Mouse (Mus musculus): ENCODE measurements around the gene Srm. TPM values are rescaled to one million over a fixed set of nuclear protein-coding genes. Genes with fewer than 3 reads are reported as not detected.
A peak's percentile ranks its signal among the peaks of the same experiment; 100 is the strongest.

The Srm gene
- polyA plus RNA-seq (2016; fragmentation: Nextera tagmentation; extraction: Ambion mirVana), result 265 and 272 TPM in 2 replicates

DNA sequence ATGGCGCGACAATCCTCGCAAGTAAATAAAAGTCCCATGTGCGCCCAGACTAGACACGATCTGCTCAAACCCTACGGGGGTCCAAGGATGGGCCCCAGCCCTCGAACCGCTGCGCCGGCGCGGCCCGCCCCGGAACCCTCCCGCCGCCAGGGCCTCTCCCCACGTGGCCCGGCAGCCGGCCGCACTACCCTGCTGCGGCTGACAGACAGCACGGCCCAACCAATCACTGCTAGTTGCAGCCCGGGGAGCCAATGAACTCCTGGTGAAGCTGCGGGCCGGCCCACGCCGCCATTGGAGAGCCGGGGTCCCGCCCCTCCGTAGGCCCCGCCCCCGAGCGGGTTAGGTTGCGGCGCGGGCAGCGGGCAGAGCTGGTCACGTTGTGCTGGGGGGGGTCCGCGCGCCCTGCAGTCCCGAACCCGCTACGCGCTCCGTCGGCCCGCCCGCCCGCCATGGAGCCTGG lies at the start of gene Srm:
Gene Srm, plus strand, starts transcription at position 333 of the 460 bp plus-strand sequence.
- H3K4me3 ChIP-seq, result peak within 1 kb of the TSS; percentile 95
- H3K4me1 ChIP-seq, result peaks cover 52% of the 10 kb centered on the region
- no peaks in the 10 kb centered on the region for H3K9me3 ChIP-seq
- peak within 1 kb of the TSS; percentile 93 for H3K27ac ChIP-seq
- under 1% methylated on average over 42 of the region's 50 CpGs for WGBS
- H3K36me3 ChIP-seq (replicated peaks), result peaks cover 40% of the 10 kb centered on the region
- H3K27me3 ChIP-seq (ENCODE audit: poor library complexity, severe bottlenecking), result no peaks in the 10 kb centered on the region
- DNase-seq (ENCODE audit: extremely low spot score, low spot score), result peak; percentile 95

DNA sequence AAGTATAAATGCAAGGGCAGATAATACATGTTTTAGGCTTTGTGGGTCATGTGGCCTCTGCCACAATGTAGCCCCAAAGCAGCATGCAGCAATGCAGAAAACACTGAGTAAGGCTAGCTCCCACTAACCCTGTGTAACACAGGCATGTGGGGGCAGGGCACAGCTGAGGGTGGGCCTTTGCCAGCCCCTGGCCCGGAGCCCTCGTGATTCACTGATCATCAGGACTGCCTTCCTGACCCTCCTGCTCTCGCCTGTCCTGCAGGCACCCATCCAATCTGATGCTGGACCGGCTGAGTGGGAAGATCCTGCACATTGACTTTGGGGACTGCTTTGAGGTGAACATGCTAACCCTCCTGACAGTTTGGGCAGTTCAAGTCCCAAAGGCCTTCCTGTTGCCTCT lies 42.2 kb upstream of the Srm start:
- WGBS, result 97% methylated on average over 4 of the region's 4 CpGs

GRCm38 (mm10) chr4:148557766-148558165 lies 33.5 kb upstream of the Srm start:
- Histone ChIP-seq H3K27me3 (ENCODE audit: poor library complexity, severe bottlenecking) (no peaks in the 10 kb centered on the region), H3K9me3 (no peaks in the 10 kb centered on the region), H3K36me3 (replicated peaks) (peaks cover 77% of the 10 kb centered on the region), H3K27ac (peak overlapping the region; percentile 94), H3K4me1 (peaks cover 17% of the 10 kb centered on the region), H3K4me3 (peak overlapping the region; percentile 68)
- 36% methylated on average over 6 of the region's 6 CpGs for WGBS
- no peak for DNase-seq (ENCODE audit: extremely low spot score, low spot score)

More for the DNA sequence above, 42.2 kb upstream of the Srm start:
- H3K36me3 ChIP-seq (replicated peaks), result peaks cover 98% of the 10 kb centered on the region
- no peak for DNase-seq (ENCODE audit: extremely low spot score, low spot score)
- no peaks in the 10 kb centered on the region for H3K4me1 ChIP-seq
- no peaks in the 10 kb centered on the region for H3K27me3 ChIP-seq (ENCODE audit: poor library complexity, severe bottlenecking)
- no peak overlapping the region for H3K4me3 ChIP-seq
- H3K9me3 ChIP-seq, result no peaks in the 10 kb centered on the region
- no peak overlapping the region for H3K27ac ChIP-seq

DNA sequence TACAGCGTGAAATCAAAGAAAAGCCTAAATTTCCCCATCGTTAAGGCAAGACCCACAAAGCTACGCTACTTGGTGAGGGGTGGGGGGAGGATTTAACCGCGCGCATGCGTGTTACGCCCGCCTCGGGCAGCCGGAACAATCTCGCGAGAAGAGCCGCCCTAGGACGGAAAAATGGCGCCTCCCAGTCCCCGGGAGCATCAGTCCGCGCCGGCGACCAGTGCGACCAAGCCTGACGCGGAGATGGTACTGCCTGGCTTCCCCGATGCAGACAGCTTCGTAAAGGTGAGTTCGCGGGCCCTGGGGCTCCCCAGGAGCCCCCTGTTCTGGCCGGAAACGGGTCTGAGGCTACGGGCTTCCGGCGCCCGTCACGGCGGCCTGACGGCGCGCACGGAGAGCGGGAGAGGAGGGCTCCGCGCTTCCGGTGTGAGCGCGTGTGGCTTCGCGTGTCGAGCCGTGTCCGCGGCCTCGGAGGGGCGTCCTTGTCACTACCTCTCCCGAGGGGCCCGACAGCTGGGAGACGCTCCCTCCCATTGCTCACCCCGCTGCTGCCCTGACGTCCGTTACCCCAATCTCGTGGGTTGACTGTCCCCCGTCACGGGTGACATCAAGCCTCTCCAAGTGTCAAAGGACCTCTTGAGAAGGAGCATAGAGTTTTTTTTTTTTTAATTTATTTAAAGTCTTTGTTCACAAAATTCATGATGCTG lies 32.9 kb upstream of the Srm start, which contains the start of gene Exosc10:
Gene Exosc10, plus strand, starts transcription at position 133 of the 704 bp plus-strand sequence.
- under 1% methylated on average over 63 of the region's 63 CpGs for WGBS
- Histone ChIP-seq H3K4me3 (peak within 1 kb of the TSS; percentile 68), H3K9me3 (no peaks in the 10 kb centered on the region), H3K27me3 (ENCODE audit: poor library complexity, severe bottlenecking) (no peaks in the 10 kb centered on the region), H3K36me3 (replicated peaks) (peaks cover 77% of the 10 kb centered on the region), H3K27ac (peak within 1 kb of the TSS; percentile 94), H3K4me1 (peaks cover 17% of the 10 kb centered on the region)
- DNase-seq (ENCODE audit: extremely low spot score, low spot score), result peak; percentile 90

DNA sequence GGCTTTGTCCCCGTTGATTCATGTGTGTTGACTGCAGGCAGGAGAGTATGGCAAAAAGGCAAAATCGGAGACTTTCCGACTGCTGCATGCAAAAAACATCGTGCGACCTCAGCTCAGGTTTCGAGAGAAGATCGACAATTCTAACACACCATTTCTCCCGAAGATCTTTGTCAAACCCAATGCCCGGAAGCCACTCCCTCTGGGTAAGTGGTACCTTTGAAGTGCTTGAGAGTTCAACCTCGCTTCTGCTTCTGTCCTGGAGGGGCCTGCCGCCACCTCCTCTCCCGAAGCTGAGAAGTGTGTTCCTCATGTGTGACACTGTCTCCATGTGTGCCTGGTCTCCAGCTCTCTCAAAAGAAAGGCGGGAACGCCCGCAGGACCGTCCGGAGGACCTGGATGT lies 28.6 kb upstream of the Srm start:
- no peaks in the 10 kb centered on the region for H3K27me3 ChIP-seq (ENCODE audit: poor library complexity, severe bottlenecking)
- H3K27ac ChIP-seq, result no peak overlapping the region
- peaks cover 82% of the 10 kb centered on the region for H3K36me3 ChIP-seq (replicated peaks)
- WGBS, result 95% methylated on average over 17 of the region's 17 CpGs
- no peak overlapping the region for H3K4me3 ChIP-seq
- peaks cover 17% of the 10 kb centered on the region for H3K4me1 ChIP-seq
- no peaks in the 10 kb centered on the region for H3K9me3 ChIP-seq
- DNase-seq (ENCODE audit: extremely low spot score, low spot score), result no peak

DNA sequence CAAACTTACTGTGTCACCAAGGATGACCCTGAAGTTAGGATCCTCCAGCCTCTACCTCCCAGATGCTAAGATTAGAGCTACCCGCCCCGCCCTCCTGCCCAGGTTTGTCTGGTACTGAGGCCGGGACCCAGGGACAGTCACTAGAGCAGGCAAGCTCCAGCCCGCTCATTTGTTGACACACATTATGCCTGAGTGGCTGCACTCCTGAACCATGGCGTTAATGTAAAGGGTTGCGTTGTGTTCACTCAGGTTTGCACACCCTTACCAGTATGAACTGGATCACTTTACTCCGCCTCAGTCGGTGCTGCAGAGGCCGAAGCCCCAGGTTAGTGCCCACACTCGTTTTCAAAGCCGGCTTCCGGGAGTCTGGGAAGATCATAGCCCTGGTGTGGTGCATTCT lies 27.7 kb upstream of the Srm start:
- Histone ChIP-seq H3K4me1 (peaks cover 9% of the 10 kb centered on the region), H3K27ac (no peak overlapping the region), H3K27me3 (ENCODE audit: poor library complexity, severe bottlenecking) (no peaks in the 10 kb centered on the region), H3K4me3 (no peak overlapping the region), H3K9me3 (no peaks in the 10 kb centered on the region), H3K36me3 (replicated peaks) (peaks cover 91% of the 10 kb centered on the region)
- 96% methylated on average over 12 of the region's 12 CpGs for WGBS
- DNase-seq (ENCODE audit: extremely low spot score, low spot score), result no peak

DNA sequence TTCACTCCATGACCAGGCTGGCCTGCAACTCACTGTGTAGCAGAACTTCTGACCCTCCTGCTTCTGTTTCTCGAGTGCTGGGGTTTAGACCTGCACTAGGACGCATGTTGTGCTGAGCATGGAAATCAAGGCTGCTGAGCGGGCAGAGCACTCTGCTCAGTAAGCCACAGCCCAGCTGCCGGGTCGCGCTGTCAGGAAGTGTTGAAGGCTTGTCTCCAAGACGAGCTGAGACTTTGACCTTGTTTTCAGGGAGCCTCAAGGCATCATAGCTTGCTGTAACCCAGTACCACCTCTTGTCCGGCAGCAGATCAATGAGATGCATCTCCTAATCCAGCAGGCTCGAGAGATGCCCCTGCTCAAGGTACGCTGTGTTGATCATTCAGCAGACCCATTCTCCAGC lies 21.2 kb upstream of the Srm start:
- DNase-seq (ENCODE audit: extremely low spot score, low spot score), result no peak
- no peak overlapping the region for H3K4me3 ChIP-seq
- H3K36me3 ChIP-seq (replicated peaks), result peaks cover 100% of the 10 kb centered on the region
- H3K4me1 ChIP-seq, result no peaks in the 10 kb centered on the region
- no peaks in the 10 kb centered on the region for H3K27me3 ChIP-seq (ENCODE audit: poor library complexity, severe bottlenecking)
- 91% methylated on average over 10 of the region's 10 CpGs for WGBS
- no peaks in the 10 kb centered on the region for H3K9me3 ChIP-seq
- H3K27ac ChIP-seq, result no peak overlapping the region

GRCm38 (mm10) chr4:148570693-148571295 lies 20.5 kb upstream of the Srm start:
- H3K36me3 ChIP-seq (replicated peaks), result peaks cover 100% of the 10 kb centered on the region

GRCm38 (mm10) chr4:148573222-148573621 lies 18.1 kb upstream of the Srm start:
- no peak overlapping the region for H3K4me3 ChIP-seq
- no peaks in the 10 kb centered on the region for H3K9me3 ChIP-seq
- 94% methylated on average over 7 of the region's 7 CpGs for WGBS
- no peak overlapping the region for H3K27ac ChIP-seq
- peaks cover 100% of the 10 kb centered on the region for H3K36me3 ChIP-seq (replicated peaks)
- no peaks in the 10 kb centered on the region for H3K4me1 ChIP-seq
- no peaks in the 10 kb centered on the region for H3K27me3 ChIP-seq (ENCODE audit: poor library complexity, severe bottlenecking)
- no peak for DNase-seq (ENCODE audit: extremely low spot score, low spot score)

More at GRCm38 (mm10) chr4:148570693-148571295, 20.5 kb upstream of the Srm start:
- DNase-seq (ENCODE audit: extremely low spot score, low spot score), result no peak
- 97% methylated on average over 9 of the region's 9 CpGs for WGBS
- Histone ChIP-seq H3K9me3 (no peaks in the 10 kb centered on the region), H3K4me1 (no peaks in the 10 kb centered on the region), H3K27me3 (ENCODE audit: poor library complexity, severe bottlenecking) (no peaks in the 10 kb centered on the region), H3K4me3 (no peak overlapping the region), H3K27ac (no peak overlapping the region)

DNA sequence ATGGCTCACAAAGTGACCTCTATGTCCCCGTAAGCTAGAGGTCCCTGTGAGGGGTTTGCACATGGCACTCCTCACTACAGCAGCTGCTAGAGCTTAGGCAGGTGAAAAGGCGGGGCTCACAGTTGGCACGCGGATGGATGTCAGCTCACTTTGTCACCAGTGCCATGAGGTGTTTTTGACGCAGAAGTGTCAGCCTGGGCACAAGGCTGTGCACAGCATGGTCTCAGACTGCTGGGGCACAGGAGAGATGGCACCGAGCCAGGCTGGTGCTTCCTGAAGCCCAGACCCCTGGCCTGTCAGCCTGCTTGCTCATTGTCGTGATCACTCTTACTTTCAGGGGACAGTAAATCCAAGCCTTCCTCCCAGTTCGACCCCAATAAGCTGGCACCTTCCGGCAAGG lies 10.5 kb upstream of the Srm start:
- Histone ChIP-seq H3K27me3 (ENCODE audit: poor library complexity, severe bottlenecking) (no peaks in the 10 kb centered on the region), H3K9me3 (no peaks in the 10 kb centered on the region), H3K4me1 (no peaks in the 10 kb centered on the region), H3K27ac (no peak overlapping the region), H3K4me3 (no peak overlapping the region), H3K36me3 (replicated peaks) (peaks cover 78% of the 10 kb centered on the region)
- WGBS, result 91% methylated on average over 9 of the region's 9 CpGs
- DNase-seq (ENCODE audit: extremely low spot score, low spot score), result no peak

- H3K9me3 ChIP-seq, result no peaks in the 10 kb centered on the region
- peaks cover 71% of the 10 kb centered on the region for H3K36me3 ChIP-seq (replicated peaks)
- no peak overlapping the region for H3K4me3 ChIP-seq
- 94% methylated on average over 5 of the region's 5 CpGs for WGBS
- no peak for DNase-seq (ENCODE audit: extremely low spot score, low spot score)
- H3K27ac ChIP-seq, result no peak overlapping the region
- H3K4me1 ChIP-seq, result no peaks in the 10 kb centered on the region
- no peaks in the 10 kb centered on the region for H3K27me3 ChIP-seq (ENCODE audit: poor library complexity, severe bottlenecking)
Measured at GRCm38 (mm10) chr4:148581422-148581821, 9.9 kb upstream of the Srm start.

DNA sequence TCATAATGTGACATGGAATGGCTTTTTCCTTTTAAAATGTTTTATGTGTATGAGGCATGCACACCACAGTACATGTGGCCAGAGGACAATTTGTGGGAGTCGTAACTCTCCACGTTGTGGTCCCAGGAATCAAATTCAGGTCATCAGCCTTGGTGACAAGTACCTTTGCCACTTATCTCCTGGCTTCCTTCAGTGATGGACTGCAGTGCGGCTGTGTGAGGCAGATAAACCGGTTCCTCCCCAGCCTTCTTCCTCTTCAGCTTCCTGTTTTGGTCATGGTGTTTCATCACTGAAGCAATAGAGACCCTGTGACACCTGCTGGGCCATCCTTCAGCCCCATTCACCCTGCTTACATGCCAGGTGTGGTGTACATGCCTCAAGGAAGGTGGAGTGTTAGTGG lies 8.0 kb upstream of the Srm start:
- Histone ChIP-seq H3K27ac (no peak overlapping the region), H3K27me3 (ENCODE audit: poor library complexity, severe bottlenecking) (no peaks in the 10 kb centered on the region), H3K9me3 (no peaks in the 10 kb centered on the region), H3K36me3 (replicated peaks) (peaks cover 53% of the 10 kb centered on the region), H3K4me3 (no peak overlapping the region), H3K4me1 (no peaks in the 10 kb centered on the region)
- WGBS, result 82% methylated on average over 4 of the region's 4 CpGs
- no peak for DNase-seq (ENCODE audit: extremely low spot score, low spot score)

- Histone ChIP-seq H3K9me3 (no peaks in the 10 kb centered on the region), H3K36me3 (replicated peaks) (peaks cover 19% of the 10 kb centered on the region), H3K4me1 (peaks cover 8% of the 10 kb centered on the region), H3K27me3 (ENCODE audit: poor library complexity, severe bottlenecking) (no peaks in the 10 kb centered on the region), H3K4me3 (no peak overlapping the region), H3K27ac (no peak overlapping the region)
- no peak for DNase-seq (ENCODE audit: extremely low spot score, low spot score)
- whole genome bisulfite sequencing, result 87% methylated on average over 9 of the region's 9 CpGs
Measured at GRCm38 (mm10) chr4:148586648-148587047, 4.7 kb upstream of the Srm start.

All from forebrain, embryonic 10.5 days (tissue).